Mouse (Mus musculus) right cerebral cortex, adult 18-20 months (tissue): ENCODE results near the gene Brip1.
"Not testable (repeated sequence)": the region's sequence is repeated elsewhere in the genome, so short reads cannot be mapped to it uniquely, and the experiment has no call there.

ENCODE experiments used
- DNase-seq: peaks from one replicate; pipeline ENCODE4 v3.0.0; 2022; ENCODE audit warnings: mixed read lengths

Gene Brip1

DNA sequence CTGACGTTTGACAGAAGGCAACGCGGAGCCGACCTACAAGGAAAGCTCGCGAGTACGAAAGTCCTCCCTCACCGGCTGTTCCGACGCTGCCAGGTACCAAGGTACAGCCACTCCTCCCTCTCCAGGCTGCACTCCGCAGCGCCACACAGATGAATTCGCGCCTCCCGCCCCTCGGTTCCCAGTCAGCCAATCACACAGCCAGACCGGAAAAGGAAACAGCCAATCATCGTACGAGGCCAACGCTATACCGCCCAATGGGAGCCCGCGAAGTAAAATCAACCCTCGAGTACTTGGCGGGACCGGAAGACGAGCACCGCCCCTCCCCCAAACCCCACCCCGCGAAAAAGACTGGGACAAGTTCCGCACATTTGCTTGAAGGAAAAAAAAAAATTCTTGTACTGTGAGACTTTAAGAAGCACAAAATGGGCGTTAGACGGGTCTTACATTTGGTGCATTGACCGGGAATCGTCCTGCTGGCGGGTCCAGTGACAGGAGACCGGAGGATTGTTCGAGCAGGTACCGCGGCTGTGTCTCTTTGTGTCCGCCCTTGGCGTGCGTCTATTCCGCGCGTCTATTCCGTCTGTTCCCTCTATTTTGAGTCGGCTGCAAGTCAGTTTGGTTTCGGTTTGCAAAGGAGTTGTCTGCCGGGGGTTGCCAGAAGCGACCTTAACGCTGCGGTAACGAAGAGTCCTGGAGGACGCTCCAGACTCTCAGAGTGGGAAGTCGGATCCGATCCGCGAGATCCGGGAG, at the start of gene Brip1:
TSS of gene Brip1 (minus strand) at position 157 of the 750 bp plus-strand sequence.
- DNase-seq: peak; percentile 92

- DNase-seq: no peak
These were observed 31.5 kb upstream of the Brip1 start for GRCm38 (mm10) chr11:86232446-86232845.

DNA sequence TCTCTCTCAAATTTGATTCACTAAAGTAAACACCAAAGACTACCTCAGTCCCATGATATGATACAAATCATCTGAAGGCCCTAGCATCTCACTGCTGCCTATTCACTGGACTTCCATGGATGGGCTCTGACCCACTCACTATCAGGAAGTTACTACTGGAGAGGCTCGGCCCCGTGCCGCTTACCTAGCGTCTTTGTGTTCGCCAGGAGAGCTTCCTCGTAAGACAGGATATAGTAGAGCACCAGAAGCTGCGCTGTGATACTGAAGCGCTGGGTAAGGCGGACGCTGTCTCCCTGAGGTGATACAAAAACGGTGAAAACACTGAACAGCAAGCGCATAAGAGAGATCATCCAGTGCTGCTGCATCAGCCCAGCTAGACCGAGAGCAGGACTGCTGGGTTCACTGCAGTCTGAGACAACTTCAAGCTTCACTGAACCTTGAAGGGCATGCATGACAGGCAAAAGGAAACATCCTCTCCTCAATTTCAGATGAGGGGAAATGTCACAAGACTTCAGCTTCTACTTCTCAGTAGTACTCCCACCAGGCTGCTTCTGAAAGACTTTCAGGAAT, 30.9 kb upstream of the Brip1 start:
- no peak for DNase-seq

- no peak for DNase-seq
These were observed 25.7 kb upstream of the Brip1 start for GRCm38 (mm10) chr11:86226646-86227180.

DNA sequence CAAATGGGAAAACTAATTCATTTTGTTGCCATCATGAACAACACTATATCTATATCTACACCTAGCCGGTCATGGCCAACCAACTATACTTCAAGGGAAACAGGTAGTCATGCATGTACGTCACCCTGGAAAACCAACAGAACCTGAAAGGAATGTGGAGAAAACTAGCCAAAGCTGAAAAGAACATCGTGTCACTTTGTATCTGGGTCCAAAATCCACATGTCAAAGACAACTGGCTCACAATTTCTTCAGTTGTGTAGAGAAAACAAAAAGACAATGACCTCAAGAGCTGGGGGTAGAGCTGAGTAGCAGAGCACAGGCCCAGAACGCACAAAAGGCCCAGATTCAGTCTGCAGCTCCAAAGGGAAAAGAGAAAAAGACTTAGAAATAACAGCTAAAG, 24.8 kb upstream of the Brip1 start:
- no peak for DNase-seq

- no peak for DNase-seq
These were observed 10.8 kb upstream of the Brip1 start for GRCm38 (mm10) chr11:86211803-86212202.

DNA sequence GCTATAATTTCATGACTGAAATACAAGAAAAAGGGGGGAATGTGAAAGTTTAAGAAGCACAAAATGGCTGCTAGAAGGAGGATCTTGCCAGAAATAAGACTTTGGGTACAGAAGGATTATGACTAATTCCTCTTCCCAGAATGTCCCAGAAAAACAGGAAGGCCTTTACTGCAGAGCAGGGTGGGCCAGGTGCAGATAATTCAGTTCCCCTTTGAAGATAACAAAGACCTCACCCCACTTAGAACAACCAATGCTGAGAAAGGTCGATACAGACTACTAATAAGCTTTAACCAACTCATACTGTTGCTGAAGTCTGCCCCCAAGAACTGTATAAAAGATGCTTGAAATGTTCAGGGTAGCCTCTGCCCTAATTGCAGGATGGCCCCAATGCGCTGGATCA, 8.1 kb upstream of the Brip1 start:
- no peak for DNase-seq

DNA sequence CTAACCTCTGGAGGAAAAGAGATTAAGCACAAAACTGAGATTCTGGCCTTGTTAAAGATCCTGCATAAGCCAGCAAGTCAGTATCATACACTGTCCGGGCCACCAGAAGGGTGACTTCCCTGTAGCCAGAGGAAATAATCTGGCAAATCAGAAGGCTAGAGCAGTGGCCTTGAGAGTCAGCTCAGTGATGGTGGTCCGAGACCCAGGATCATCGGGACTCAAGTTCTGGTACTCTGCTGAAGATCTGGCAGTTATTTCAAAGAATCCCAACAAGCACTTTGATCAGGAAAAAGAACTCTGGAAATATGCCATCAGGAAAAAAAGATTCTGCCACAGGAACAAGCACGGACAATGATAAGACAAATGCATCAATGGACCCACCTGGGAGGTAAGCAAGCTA, 4.9 kb upstream of the Brip1 start:
- no peak for DNase-seq

- DNase-seq: no peak
These were observed 4.0 kb upstream of the Brip1 start for GRCm38 (mm10) chr11:86205031-86205430.

DNA sequence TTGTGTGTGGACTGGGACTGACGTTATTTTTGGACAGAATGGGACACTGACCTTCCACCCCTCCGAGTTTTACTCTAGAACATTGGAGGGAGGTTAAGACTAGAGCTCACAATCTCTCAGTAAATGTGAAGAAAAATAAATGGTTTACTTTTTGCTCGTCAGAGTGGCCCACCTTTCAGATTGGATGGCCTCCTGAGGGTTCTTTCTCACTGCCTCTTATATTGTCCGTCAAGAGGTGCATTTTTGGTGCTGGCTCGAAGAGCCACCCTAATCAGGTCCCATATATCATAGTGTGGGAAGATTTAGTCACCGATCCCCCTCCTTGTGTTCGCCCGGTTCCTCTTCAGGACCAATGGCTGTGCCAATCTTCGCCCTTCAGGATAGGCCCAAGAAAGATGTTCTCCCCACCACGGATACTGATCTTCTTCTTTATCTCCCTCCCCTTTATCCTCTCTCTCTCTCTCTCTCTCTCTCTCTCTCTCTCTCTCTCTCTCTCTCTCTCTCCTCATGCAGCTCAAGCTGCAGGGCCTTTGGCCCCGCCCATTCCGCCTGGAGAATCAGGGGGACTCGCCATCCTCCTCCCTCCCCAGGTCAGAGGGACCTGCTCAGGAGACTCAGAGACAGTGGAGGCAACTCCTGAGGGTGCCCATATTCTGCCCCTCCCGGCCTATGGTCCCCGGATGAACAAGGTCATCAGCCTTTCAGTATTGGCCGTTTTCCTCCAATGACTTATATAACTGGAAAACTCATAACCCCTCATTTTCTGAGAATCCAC, 1.1 kb upstream of the Brip1 start:
- no peak for DNase-seq

- no peak for DNase-seq
These were observed 452 bp downstream of the Brip1 start for GRCm38 (mm10) chr11:86200460-86201021.

GRCm38 (mm10) chr11:86199733-86200132, 1.3 kb downstream of the Brip1 start:
- no peak for DNase-seq

GRCm38 (mm10) chr11:86185224-86185623, 15.8 kb downstream of the Brip1 start:
- DNase-seq: not testable (repeated sequence)

- DNase-seq: no peak
These were observed 25.2 kb downstream of the Brip1 start for GRCm38 (mm10) chr11:86175833-86176232.

- DNase-seq: peak; percentile 29
These were observed 26.8 kb downstream of the Brip1 start for GRCm38 (mm10) chr11:86174173-86174572.

- no peak for DNase-seq
These were observed 30.2 kb downstream of the Brip1 start for GRCm38 (mm10) chr11:86170743-86171142.

GRCm38 (mm10) chr11:86160251-86160650, 40.7 kb downstream of the Brip1 start:
- no peak for DNase-seq

DNA sequence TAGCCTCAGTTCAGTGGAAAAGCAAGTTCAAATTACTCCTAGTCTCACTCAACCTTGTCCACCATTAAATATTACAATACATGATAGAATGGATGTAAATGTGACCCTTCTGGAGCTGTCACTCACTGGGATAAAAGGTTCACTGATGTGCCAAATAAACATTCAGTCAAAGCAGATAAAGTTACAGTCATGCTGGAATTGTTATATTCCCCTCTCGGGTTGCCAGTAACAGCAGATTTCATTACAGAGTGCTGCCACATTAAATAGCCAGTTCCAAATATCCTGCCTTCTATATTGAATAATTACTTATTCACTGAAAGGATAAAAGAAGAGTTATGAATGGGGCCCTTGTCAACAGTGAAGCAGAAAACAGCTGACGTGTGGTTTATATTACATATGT, 42.0 kb downstream of the Brip1 start:
- no peak for DNase-seq

GRCm38 (mm10) chr11:86155638-86156037, 45.4 kb downstream of the Brip1 start:
- no peak for DNase-seq

GRCm38 (mm10) chr11:86131324-86131723, 69.7 kb downstream of the Brip1 start:
- DNase-seq: no peak

GRCm38 (mm10) chr11:86117078-86117869, 83.7 kb downstream of the Brip1 start:
- no peak for DNase-seq

- no peak for DNase-seq
These were observed 85.0 kb downstream of the Brip1 start for GRCm38 (mm10) chr11:86115955-86116354.
